Mouse (Mus musculus): ENCODE measurements at regions not wholly inside any gene's neighbourhood (a gene's known extent, or its start where the extent isn't known, plus 50 kb on each side); places are given as distances from the start of the nearest gene placed in this dataset.

DNA sequence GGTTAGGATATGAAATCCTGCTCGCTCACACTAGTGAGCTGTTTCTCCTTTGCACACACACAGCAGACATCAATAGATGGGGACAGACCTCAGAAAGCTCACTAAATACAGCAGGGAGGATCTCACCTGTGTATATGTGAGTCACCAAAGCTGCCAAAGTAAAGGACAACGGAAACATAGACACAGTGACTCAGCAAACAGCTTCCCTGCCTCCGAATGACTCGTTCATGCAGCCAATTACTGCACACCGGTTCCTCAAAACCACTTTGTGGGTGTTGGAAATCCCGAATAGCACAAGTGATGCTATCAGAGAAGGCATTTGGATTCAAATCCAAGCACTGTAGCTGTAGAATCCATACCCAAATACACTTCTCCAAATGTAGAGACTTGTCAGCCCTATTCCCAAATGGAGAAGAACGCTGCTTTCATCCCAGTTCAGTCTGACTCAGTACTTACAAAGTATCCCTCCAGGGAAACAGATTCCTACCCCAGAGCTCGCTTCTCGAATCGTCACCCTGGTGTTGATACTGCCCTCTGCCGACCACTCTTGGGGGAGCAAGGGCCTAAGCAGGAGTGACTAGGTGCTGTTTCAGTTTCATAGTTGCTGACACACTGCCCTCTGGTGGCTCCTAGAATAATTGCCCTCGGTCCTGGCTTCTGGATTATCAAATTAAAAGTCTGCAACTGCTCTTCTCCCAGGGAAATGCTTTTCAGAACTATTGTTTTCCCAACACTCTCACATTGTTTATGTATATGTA lies 61.4 kb upstream of the Sestd1 start:
- TF ChIP-seq POLR2A (IDR thresholded peaks at IDR 0.05; ENCODE audit: extremely low read depth, insufficient read depth, low read length): no peak
- peak; percentile 99 for TF ChIP-seq CTCF (IDR thresholded peaks at IDR 0.05; ENCODE audit: extremely low read depth, insufficient read depth, low read length)
